Mouse (Mus musculus): ENCODE results near the gene Unc93a.
"Not testable (repeated sequence)": the region's sequence is repeated elsewhere in the genome, so short reads cannot be mapped to it uniquely, and the experiment has no call there.

- not testable (repeated sequence) for TF ChIP-seq CTCF (IDR thresholded peaks at IDR 0.05; ENCODE audit: low read depth); EP300 (optimal IDR thresholded peaks at IDR 0.05)
These were observed 13.1 kb upstream of the Unc93a start for GRCm38 (mm10) chr17:13144580-13145215.

All from stomach, postnatal 0 days (tissue).